Mouse (Mus musculus) spleen, adult 18-20 months (tissue): ENCODE results near the gene Slc25a23.

Experiments
- DNase-seq, 2 experiments: peaks; one replicate each; pipeline ENCODE4 v3.0.0; 2022; ENCODE audit warnings: mixed read lengths in 2 of 2

Gene Slc25a23

GRCm38 (mm10) chr17:57011236-57012141 is 48.2 kb downstream of the Slc25a23 start, which contains the start of the genes Gtf2f1 and Gm17949:
Gene Gtf2f1, minus strand, starts transcription at chr17:57011288.
Gene Gm17949, plus strand, starts transcription at chr17:57011469.
- DNase-seq: peak; percentile 81 to 84

- DNase-seq: no peak
These were observed 48.8 kb downstream of the Slc25a23 start for GRCm38 (mm10) chr17:57010911-57011235.

- no peak for DNase-seq
These were observed 52.3 kb downstream of the Slc25a23 start for GRCm38 (mm10) chr17:57007137-57007905.

GRCm38 (mm10) chr17:57003994-57004393 is 55.7 kb downstream of the Slc25a23 start:
- DNase-seq: no peak

GRCm38 (mm10) chr17:57001228-57001627 is 58.4 kb downstream of the Slc25a23 start:
- DNase-seq: no peak

- DNase-seq: no peak
These were observed 59.6 kb downstream of the Slc25a23 start, which contains the start of gene Pspn for GRCm38 (mm10) chr17:56999968-57000609. Gene Pspn, minus strand, starts transcription at chr17:57000018.

GRCm38 (mm10) chr17:56999414-56999813 is 60.2 kb downstream of the Slc25a23 start:
- no peak for DNase-seq

- peak; percentile 87 to 94 for DNase-seq
These were observed 62.5 kb downstream of the Slc25a23 start, which contains the start of gene Alkbh7 for GRCm38 (mm10) chr17:56997029-56997667. Gene Alkbh7, plus strand, starts transcription at chr17:56997339.

- DNase-seq: no peak
These were observed 63.2 kb downstream of the Slc25a23 start for GRCm38 (mm10) chr17:56996506-56996905.

- DNase-seq: no peak
These were observed 64.6 kb downstream of the Slc25a23 start for GRCm38 (mm10) chr17:56995046-56995445.
